Mouse (Mus musculus) heart, postnatal 0 days (tissue): ENCODE results near the gene Clcnka.

ENCODE experiments used
- CTCF ChIP-seq: IDR thresholded peaks from 2 replicates; pipeline ENCODE4 v1.5.1; 2016; ENCODE audit warnings: antibody characterized with exemption, control low read depth, low read depth
- EP300 ChIP-seq: IDR thresholded peaks from 2 replicates; pipeline ENCODE4 v1.6.1; 2016; ENCODE audit warnings: antibody characterized with exemption, low read depth

DNA sequence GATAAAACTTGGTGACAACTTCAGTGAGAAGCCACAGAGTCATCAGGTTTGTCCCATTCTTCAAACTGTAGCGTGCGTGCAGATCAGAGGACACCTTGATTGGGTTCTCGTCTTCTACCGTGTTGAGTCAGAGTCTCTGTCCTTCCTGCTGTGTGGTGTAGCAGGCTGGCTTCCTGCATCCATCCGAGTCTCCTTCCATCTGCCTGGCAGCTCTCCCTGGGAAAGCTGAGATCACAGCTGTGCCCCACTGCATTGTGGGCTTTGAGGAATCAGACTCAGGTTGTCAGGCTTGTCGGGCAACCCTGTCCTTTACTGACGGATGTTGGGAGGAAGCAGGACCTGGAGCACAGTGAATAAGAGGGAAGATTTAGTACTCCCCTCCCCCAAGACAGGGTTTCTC is 47.7 kb upstream of the Clcnka start:
- TF ChIP-seq CTCF = no peak
- no peak for TF ChIP-seq EP300
